ENCODE assay signal across 8 mouse cellular contexts in genomic region chr5:121783862-121784500, GRCm38 (mm10). TPM values are rescaled to one million over a fixed set of nuclear protein-coding genes. Genes with fewer than 3 reads are reported as not detected.
DNase-seq lines count a peak whose midpoint lies in the region; ATAC-seq and TF ChIP-seq lines count a peak whose summit lies in the region.

No protein-coding gene starts in this region.

- H3K9ac ChIP-seq in midbrain, embryonic 15.5 days = no peak overlapping the region
- no peak overlapping the region for H3K9ac ChIP-seq in forebrain, embryonic 16.5 days (replicated peaks; ENCODE audit: low read depth, low read length)

- intact Hi-C loops in heart, postnatal 14 days (cut with DNase I) = no loop called here

- peaks cover 9% of the 10 kb centered on the region; the same call in 1 of the 2 replicates for H3K4me1 ChIP-seq in midbrain, embryonic 15.5 days
- H3K4me1 ChIP-seq in thymus, adult 2 months (replicated peaks; ENCODE audit: control insufficient read depth, insufficient read depth, low read length) = no peaks in the 10 kb centered on the region
- peaks cover 4% of the 10 kb centered on the region for H3K4me1 ChIP-seq in forebrain, embryonic 16.5 days (replicated peaks; ENCODE audit: control insufficient read depth, insufficient read depth, low read length)

- H3K27ac ChIP-seq in layer of hippocampus, adult 2 months = no peak overlapping the region; the same call in 1 of the 2 replicates
- H3K27ac ChIP-seq in midbrain, embryonic 15.5 days = peak overlapping the region; percentile 65
- H3K27ac ChIP-seq in thymus, adult 2 months (ENCODE audit: control insufficient read depth, insufficient read depth, low read length) = no peak overlapping the region
- no peak overlapping the region for H3K27ac ChIP-seq in forebrain, embryonic 16.5 days (ENCODE audit: low read length)

- H3K9me3 ChIP-seq in midbrain, embryonic 15.5 days = no peaks in the 10 kb centered on the region
- H3K9me3 ChIP-seq in forebrain, embryonic 16.5 days (ENCODE audit: control insufficient read depth, low read length) = no peaks in the 10 kb centered on the region

- 61% methylated on average over 10 of the region's 10 CpGs for WGBS in midbrain, embryonic 15.5 days
- 90% methylated on average over 10 of the region's 10 CpGs for WGBS in thymus, adult 2 months
- WGBS in forebrain, embryonic 16.5 days = 59% methylated on average over 10 of the region's 10 CpGs

- peak; percentile 52 for TF ChIP-seq CTCF in layer of hippocampus, adult 2 months (conservative IDR thresholded peaks at IDR 0.05)
- TF ChIP-seq CTCF in thymus, adult 2 months (IDR thresholded peaks at IDR 0.05; ENCODE audit: borderline replicate concordance, control insufficient read depth, extremely low read depth, insufficient read depth, low read length, poor library complexity) = no peak

- H3K4me3 ChIP-seq in layer of hippocampus, adult 2 months = no peak overlapping the region
- no peak overlapping the region for H3K4me3 ChIP-seq in midbrain, embryonic 15.5 days
- no peak overlapping the region for H3K4me3 ChIP-seq in thymus, adult 2 months (ENCODE audit: control insufficient read depth, insufficient read depth, low read length)
- no peak overlapping the region for H3K4me3 ChIP-seq in forebrain, embryonic 16.5 days (replicated peaks; ENCODE audit: low read length)

- H3K36me3 ChIP-seq in midbrain, embryonic 15.5 days (replicated peaks) = peaks cover 17% of the 10 kb centered on the region
- peaks cover 30% of the 10 kb centered on the region for H3K36me3 ChIP-seq in thymus, adult 2 months (ENCODE audit: control insufficient read depth, insufficient read depth, low read length)
- H3K36me3 ChIP-seq in forebrain, embryonic 16.5 days (ENCODE audit: control insufficient read depth, insufficient read depth) = peaks cover 12% of the 10 kb centered on the region

- DNase-seq in layer of hippocampus, adult 2 months (ENCODE audit: low spot score in 2 of 2) = no peak
- DNase-seq in layer of hippocampus, postnatal 14 days (ENCODE audit: low spot score in 2 of 2) = no peak
- DNase-seq in adrenal gland, adult 8-10 months = peak; percentile 47
- DNase-seq in heart, postnatal 14 days = peak; percentile 22 to 42
- no peak for DNase-seq in thymus, postnatal 10 days (ENCODE audit: low spot score in 2 of 2)
- DNase-seq in thymus, adult 2 months = no peak

- no peak overlapping the region for H3K4me2 ChIP-seq in midbrain, embryonic 15.5 days
- H3K4me2 ChIP-seq in forebrain, embryonic 16.5 days (ENCODE audit: low read length) = no peak overlapping the region

- no peaks in the 10 kb centered on the region for H3K27me3 ChIP-seq in midbrain, embryonic 15.5 days (replicated peaks)
- no peaks in the 10 kb centered on the region for H3K27me3 ChIP-seq in thymus, adult 2 months (ENCODE audit: control insufficient read depth, insufficient read depth, low read length)
- H3K27me3 ChIP-seq in forebrain, embryonic 16.5 days (replicated peaks; ENCODE audit: control insufficient read depth, insufficient read depth, low read length) = no peaks in the 10 kb centered on the region

- no peak for TF ChIP-seq POLR2A in thymus, adult 2 months (IDR thresholded peaks at IDR 0.05; ENCODE audit: control insufficient read depth, extremely low read depth, insufficient read depth, low read length, poor library complexity)

- no peak for ATAC-seq in midbrain, embryonic 15.5 days (replicated peaks)
- no peak for ATAC-seq in forebrain, embryonic 16.5 days

RNA-seq across cellular contexts. Expression of gene Sh2b3, which starts 53.5 kb away (rescaled TPM):
- 10 to 100 TPM; 19.9 to 21.6 TPM for total RNA-seq in layer of hippocampus, adult 2 months (2021)
- 10 to 100 TPM; 18.5 to 18.7 TPM for total RNA-seq in layer of hippocampus, postnatal 14 days (2021)
- 10 to 100 TPM; 34.5 to 37.3 (median 36.0) TPM for total RNA-seq in adrenal gland, adult 8-10 months (2022)
- 10 to 100 TPM; 31.8 to 33.6 TPM for total RNA-seq in heart, postnatal 14 days (2021)
- 7.7 and 8.2 TPM in 2 replicates for polyA plus RNA-seq in midbrain, embryonic 15.5 days (2015; fragmentation: Nextera tagmentation; extraction: Ambion mirVana)
- 48.3 and 80.5 TPM in 2 replicates for polyA plus RNA-seq in thymus, adult 2 months (2012; rRNA removed)
- polyA plus RNA-seq in forebrain, embryonic 16.5 days (2015; fragmentation: Nextera tagmentation; extraction: Ambion mirVana) = 5.5 and 5.9 TPM in 2 replicates

Comparison
In these comparisons a context has a peak if more than half of its experiments do, and no peak if none do; other contexts are left out.
1. DNase-seq: peak in adrenal gland, adult 8-10 months (single experiment) and heart, postnatal 14 days (2 of 2); none in layer of hippocampus, adult 2 months (0 of 2), layer of hippocampus, postnatal 14 days (0 of 2), thymus, postnatal 10 days (0 of 2) and thymus, adult 2 months (single experiment).